Mouse (Mus musculus) midbrain, embryonic 14.5 days (tissue): ENCODE measurements around the gene Homer2. TPM values are rescaled to one million over a fixed set of nuclear protein-coding genes. Genes with fewer than 3 reads are reported as not detected.

Experiments used
- ATAC-seq: fragments of 200-750 bp; cut with Nextera tagmentation; 2 replicates; pipeline ENCODE4 v1.8.0; 2017; ENCODE audit warnings: moderate number of reproducible peaks, moderate library complexity; ENCODE audit not compliant: low FRiP score, low TSS enrichment
- DNase-seq: peaks from one replicate; pipeline ENCODE4 v3.0.0-alpha.2; 2015
- H3K27ac ChIP-seq: fragments of 300-500 bp; sonication (generic); replicated peaks from 2 replicates; pipeline ENCODE4 v1.5.1; 2014; ENCODE audit warnings: mild to moderate bottlenecking, low read depth, low read length, moderate library complexity
- H3K27me3 ChIP-seq: fragments of 300-500 bp; sonication (generic); 2 replicates; pipeline ENCODE4 v1.6.1; 2014; ENCODE audit warnings: low read length, control low read depth, mixed read lengths; ENCODE audit not compliant: control insufficient read depth, insufficient read depth
- H3K36me3 ChIP-seq: fragments of 300-500 bp; sonication (generic); 2 replicates; pipeline ENCODE4 v1.6.1; 2014; ENCODE audit warnings: low read length, control low read depth; ENCODE audit not compliant: control insufficient read depth, insufficient read depth
- H3K4me1 ChIP-seq: fragments of 300-500 bp; sonication (generic); 2 replicates; pipeline ENCODE4 v1.6.1; 2014; ENCODE audit warnings: mild to moderate bottlenecking, antibody characterized with exemption, low read length, control low read depth; ENCODE audit not compliant: control insufficient read depth, insufficient read depth
- H3K4me2 ChIP-seq: fragments of 300-500 bp; sonication (generic); 2 replicates; pipeline ENCODE4 v1.6.1; 2014; ENCODE audit warnings: mild to moderate bottlenecking, low read length, moderate library complexity
- H3K4me3 ChIP-seq: fragments of 300-500 bp; sonication (generic); replicated peaks from 2 replicates; pipeline ENCODE4 v1.5.1; 2014; ENCODE audit warnings: low read depth, low read length
- H3K9ac ChIP-seq: fragments of 300-500 bp; sonication (generic); replicated peaks from 2 replicates; pipeline ENCODE4 v1.6.1; 2014; ENCODE audit warnings: mild to moderate bottlenecking, low read length, moderate library complexity
- H3K9me3 ChIP-seq: fragments of 300-500 bp; sonication (generic); 2 replicates; pipeline ENCODE4 v1.6.1; 2016; ENCODE audit warnings: low read length, control low read depth, mixed read lengths; ENCODE audit not compliant: control insufficient read depth
- WGBS: fragments of 180-500 bp; shearing (Covaris S2); extraction: QIAGEN DNeasy Blood & Tissue Kit; methylation state at CpG from one replicate; pipeline ENCODE4 v1.1.7; 2014; 5-methylcytosine and 5-hydroxymethylcytosine counted together
- polyA plus RNA-seq: library from polyadenylated mRNA; unstranded; fragments of >200 nt; fragmentation: Nextera tagmentation; extraction: Ambion mirVana; gene quantifications from 2 replicates; pipeline ENCODE4 v1.2.1, GENCODE M21; 2014

Gene Homer2
- polyA plus RNA-seq, 1 experiment from 2014 or later, result 19.1 TPM

DNA sequence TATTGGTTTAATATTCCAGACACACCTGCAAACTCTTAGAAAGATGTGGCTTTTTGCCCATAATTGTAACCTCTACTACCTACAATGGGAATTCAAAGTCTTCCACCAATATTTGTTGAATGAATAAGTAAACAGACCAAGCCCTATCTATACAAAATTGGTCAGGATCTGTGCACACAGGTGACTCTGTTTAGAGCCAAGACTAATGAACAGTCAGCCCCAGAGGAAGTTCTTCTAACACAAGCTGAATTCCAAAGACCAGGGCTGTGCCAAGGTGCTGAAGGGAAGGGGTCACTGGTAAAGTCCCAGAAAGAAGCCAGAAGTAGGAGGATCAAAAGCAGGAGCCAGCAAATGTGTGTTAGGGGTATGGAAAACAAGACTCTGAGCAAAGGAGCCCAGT, 838 bp upstream of the Homer2 start:
- no peak overlapping the region for H3K9ac ChIP-seq
- peaks cover 7% of the 10 kb centered on the region for H3K4me1 ChIP-seq
- no peak overlapping the region for H3K27ac ChIP-seq
- no peak overlapping the region for H3K4me2 ChIP-seq
- H3K36me3 ChIP-seq, result no peaks in the 10 kb centered on the region
- no peak for ATAC-seq
- no peak overlapping the region for H3K4me3 ChIP-seq
- no peak for DNase-seq
- 0 out of 2 replicates have a peak, but pooled peaks cover 2% of the 10 kb centered on the region for H3K27me3 ChIP-seq
- no peaks in the 10 kb centered on the region for H3K9me3 ChIP-seq

DNA sequence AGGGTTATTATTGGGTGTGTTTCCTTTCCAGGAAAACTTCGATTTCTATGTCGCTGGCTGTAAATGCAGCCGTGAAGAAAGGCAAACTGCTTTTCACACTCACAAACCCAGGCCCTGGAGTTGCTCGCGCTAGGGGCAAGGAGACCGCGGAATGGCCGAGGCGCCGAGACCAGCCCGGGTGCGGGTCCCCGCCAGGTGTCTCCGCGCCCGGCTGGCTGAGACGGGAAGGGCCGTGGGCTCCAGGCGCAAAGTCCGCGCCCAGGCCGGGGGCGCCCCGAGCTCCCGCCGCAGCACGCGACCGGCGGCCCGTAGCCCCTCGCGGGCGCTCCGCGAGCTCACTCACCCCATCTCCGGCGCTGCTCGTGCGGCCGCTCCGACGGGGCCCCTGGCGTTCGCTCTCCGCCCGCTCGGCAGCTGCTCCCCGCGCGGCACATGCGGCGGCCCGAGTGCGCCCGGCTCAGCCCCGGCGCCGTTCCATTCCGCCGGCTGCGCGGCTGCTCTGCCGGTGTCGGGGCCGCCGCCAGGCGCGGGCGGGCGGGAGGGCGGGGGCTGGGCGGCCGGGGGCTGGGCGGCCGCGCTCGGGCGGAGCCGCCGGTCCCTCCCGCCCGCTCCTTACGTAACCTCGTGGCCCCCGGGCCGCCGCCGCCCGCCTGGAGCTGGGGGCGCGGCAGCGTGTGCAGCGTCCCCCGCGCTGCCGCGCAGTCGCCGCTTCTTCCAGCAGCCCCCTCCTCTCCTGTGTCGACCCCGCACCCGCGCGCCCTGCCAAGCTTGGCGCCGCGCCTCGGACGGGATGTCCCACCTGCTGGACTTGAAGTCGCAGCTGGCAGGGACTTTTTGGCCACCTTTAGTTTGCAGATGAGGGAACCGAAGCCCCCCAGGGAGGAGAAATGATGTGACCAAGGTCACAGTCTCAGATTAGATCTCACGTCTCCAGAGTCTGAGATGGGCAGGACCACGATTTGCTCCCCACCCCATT, 623 bp downstream of the Homer2 start:
- H3K4me3 ChIP-seq, result peak overlapping the region; percentile 67
- H3K27ac ChIP-seq, result peak overlapping the region; percentile 64
- ATAC-seq (peak; percentile 77), DNase-seq (peak; percentile 77)
- 1% methylated on average over 107 of the region's 114 CpGs for WGBS
- 0 out of 2 replicates have a peak, but pooled peaks cover 2% of the 10 kb centered on the region for H3K27me3 ChIP-seq
- peaks cover 7% of the 10 kb centered on the region for H3K4me1 ChIP-seq
- peak overlapping the region; percentile 82 for H3K4me2 ChIP-seq
- H3K9ac ChIP-seq, result peak overlapping the region; percentile 74
- no peaks in the 10 kb centered on the region for H3K36me3 ChIP-seq
- no peaks in the 10 kb centered on the region for H3K9me3 ChIP-seq

DNA sequence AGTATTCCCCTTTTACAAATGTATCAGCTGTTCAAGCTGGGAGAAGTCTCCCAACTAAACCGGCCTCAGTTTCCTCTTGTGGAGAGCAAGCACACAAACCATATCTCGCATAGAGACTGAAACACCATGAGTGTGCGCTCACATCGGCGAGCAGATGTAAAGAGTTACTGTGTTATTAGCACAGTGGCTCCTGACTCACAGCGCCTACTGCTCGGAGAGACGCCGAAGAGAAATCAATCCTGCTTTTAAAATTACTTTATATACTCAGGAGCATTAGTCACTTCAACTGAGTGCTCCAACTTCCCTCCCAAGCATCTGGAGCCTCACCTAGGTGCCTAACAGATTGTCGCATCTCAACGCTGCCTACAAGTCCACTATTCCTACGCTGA, 1.3 kb downstream of the Homer2 start:
- H3K36me3 ChIP-seq, result no peaks in the 10 kb centered on the region
- 31% methylated on average over 12 of the region's 12 CpGs for WGBS
- H3K9me3 ChIP-seq, result no peaks in the 10 kb centered on the region
- H3K4me2 ChIP-seq, result peak overlapping the region; percentile 82
- 0 out of 2 replicates have a peak, but pooled peaks cover 2% of the 10 kb centered on the region for H3K27me3 ChIP-seq
- ATAC-seq (no peak), DNase-seq (peak; percentile 41)
- peak overlapping the region; percentile 74; the same call in 1 of the 2 replicates for H3K9ac ChIP-seq
- peaks cover 7% of the 10 kb centered on the region for H3K4me1 ChIP-seq
- H3K4me3 ChIP-seq, result peak overlapping the region; percentile 67
- H3K27ac ChIP-seq, result no peak overlapping the region; the same call in 1 of the 2 replicates

DNA sequence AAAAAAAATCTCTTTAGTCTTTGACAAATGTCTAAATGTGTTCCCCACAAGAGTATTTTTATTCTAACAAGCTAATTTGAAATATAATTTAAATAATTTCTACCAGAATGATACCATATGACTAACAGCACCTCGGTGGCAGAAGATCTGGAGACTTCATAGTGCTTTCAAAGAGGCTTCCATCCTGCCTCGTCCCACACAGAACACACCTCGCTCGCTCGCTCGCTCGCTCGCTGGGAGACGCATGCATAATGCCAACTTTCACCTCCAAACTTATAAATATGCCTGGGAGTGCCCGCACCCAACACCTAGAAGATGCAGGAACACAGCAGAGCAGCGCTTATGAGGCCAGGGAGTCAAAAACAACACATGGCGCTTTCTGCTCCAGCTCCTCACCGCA, 9.0 kb downstream of the Homer2 start:
- H3K4me3 ChIP-seq, result no peak overlapping the region
- DNase-seq (no peak), ATAC-seq (no peak)
- no peaks in the 10 kb centered on the region for H3K27me3 ChIP-seq
- no peaks in the 10 kb centered on the region for H3K9me3 ChIP-seq
- no peak overlapping the region for H3K9ac ChIP-seq
- H3K27ac ChIP-seq, result no peak overlapping the region
- no peaks in the 10 kb centered on the region for H3K36me3 ChIP-seq
- WGBS, result 92% methylated on average over 13 of the region's 13 CpGs
- H3K4me1 ChIP-seq, result no peaks in the 10 kb centered on the region
- no peak overlapping the region for H3K4me2 ChIP-seq

DNA sequence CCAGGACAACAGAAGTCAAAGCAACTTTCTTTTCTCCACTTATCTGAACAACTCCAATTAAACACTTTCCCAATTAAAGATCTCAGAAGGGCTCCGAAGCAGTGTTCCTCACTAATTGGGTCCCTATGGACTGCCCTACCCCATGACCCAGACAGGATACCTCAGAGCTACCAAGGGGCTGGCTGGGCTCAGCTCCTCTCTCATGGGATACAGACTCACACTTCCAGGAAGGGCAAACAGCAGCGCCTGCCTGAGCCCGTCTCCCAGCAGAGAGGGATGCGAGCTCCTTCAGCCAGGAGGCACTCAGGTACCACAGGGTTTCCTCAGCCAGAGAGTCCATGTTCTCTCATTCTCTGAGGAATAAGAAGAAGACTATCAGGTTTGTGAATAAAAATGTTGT, 9.4 kb downstream of the Homer2 start:
- H3K4me3 ChIP-seq, result no peak overlapping the region
- no peaks in the 10 kb centered on the region for H3K27me3 ChIP-seq
- no peak overlapping the region for H3K4me2 ChIP-seq
- no peak overlapping the region for H3K27ac ChIP-seq
- H3K4me1 ChIP-seq, result no peaks in the 10 kb centered on the region
- H3K9me3 ChIP-seq, result no peaks in the 10 kb centered on the region
- DNase-seq, result no peak
- no peaks in the 10 kb centered on the region for H3K36me3 ChIP-seq
- no peak for ATAC-seq
- WGBS, result 68% methylated on average over 4 of the region's 4 CpGs
- no peak overlapping the region for H3K9ac ChIP-seq

DNA sequence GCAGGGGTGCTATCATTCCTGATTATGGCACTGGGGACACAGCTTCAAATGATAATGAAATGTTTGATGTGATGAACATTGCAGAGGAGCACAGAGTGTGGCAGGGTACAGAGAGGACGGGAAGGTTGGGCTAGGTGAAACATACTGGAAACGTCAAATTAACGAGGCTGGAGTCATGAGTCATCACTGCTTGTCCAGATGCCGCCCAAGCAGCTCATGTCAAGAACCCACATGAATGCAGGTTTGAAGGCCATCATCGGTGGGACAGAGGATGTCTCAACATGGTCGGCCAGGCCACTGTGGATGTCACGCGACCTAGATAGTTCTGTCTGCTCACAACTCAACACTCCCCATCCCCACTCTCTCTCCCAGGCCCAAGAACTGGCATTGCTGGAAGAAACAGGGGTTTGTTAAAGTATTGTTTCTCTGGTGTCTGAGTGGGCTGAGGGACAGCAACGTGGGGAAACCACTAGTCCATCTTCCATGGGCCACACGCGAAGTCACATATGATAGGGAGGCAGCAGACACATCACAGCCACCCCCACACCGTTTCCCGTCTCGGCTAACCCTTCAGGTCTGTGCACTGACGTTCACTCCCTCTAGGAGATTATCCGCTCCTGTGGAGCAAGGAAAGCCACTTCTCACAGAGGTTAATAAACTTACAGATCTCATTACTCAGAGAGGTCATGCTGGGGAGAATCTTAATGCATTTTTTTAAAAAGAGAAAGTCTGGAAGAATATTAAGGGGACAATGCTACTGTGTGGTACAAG, 11.4 kb downstream of the Homer2 start:
- DNase-seq (no peak), ATAC-seq (no peak)
- 77% methylated on average over 16 of the region's 16 CpGs for WGBS

DNA sequence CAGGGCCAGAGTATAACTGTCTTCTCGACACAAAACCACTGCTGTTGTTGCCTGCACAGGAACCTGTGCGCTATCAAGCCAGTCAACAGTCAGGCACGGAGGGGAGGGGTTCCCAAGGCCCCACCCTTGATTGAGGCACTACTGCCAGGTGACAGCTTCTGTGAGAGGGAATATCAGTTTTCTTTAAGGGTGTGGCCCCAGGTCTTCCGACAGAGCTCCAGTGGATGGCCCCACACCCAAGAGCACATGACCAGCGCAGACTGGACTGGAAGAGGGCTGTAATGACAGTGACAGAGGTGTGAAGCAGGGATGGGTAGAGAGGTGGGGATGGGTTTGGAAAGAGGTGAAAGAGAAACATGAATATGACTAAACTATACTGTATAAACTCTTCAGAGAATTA, 16.3 kb downstream of the Homer2 start:
- DNase-seq (no peak), ATAC-seq (no peak)
- H3K27ac ChIP-seq, result no peak overlapping the region
- peaks cover 7% of the 10 kb centered on the region for H3K4me1 ChIP-seq
- H3K36me3 ChIP-seq, result no peaks in the 10 kb centered on the region
- WGBS, result 91% methylated on average over 5 of the region's 5 CpGs
- H3K9ac ChIP-seq, result no peak overlapping the region
- no peaks in the 10 kb centered on the region for H3K9me3 ChIP-seq
- no peak overlapping the region for H3K4me2 ChIP-seq
- no peak overlapping the region for H3K4me3 ChIP-seq
- H3K27me3 ChIP-seq, result no peaks in the 10 kb centered on the region

More for the DNA sequence above, 11.4 kb downstream of the Homer2 start:
- Histone ChIP-seq H3K9ac (no peak overlapping the region), H3K4me2 (no peak overlapping the region), H3K9me3 (no peaks in the 10 kb centered on the region), H3K27ac (no peak overlapping the region), H3K4me1 (no peaks in the 10 kb centered on the region), H3K27me3 (no peaks in the 10 kb centered on the region), H3K4me3 (no peak overlapping the region), H3K36me3 (no peaks in the 10 kb centered on the region)

DNA sequence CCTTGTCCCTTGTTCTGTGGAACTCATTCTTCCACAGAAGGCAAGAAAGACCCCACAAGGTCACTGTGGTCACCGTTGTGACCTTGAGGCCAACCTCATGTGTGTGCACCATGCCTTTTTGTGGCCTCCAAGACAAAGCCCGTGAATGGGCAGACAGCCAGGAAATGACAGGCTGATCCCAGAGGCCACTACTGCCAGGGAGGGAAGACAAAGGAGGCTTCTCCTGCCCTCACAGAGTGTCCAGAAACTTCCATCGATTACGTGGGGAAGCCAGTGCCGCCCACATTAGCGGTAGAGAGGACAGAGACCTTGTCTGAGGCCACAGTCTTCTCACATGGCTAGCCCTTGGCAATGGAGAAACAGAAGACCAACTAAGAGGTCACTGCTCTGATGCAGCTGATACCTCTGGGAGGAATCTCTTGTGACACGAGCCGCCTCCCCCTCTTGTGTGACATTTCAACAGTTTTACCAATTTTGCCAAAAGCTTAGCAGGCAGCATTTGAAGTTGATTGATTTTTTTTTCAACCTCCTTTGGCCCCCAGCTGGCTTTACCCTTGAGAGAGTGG, 18.1 kb downstream of the Homer2 start:
- 54% methylated on average over 8 of the region's 8 CpGs for WGBS
- no peaks in the 10 kb centered on the region for H3K27me3 ChIP-seq
- no peaks in the 10 kb centered on the region for H3K36me3 ChIP-seq
- H3K4me2 ChIP-seq, result no peak overlapping the region
- H3K4me1 ChIP-seq, result peaks cover 7% of the 10 kb centered on the region
- ATAC-seq (no peak), DNase-seq (no peak)
- H3K9me3 ChIP-seq, result no peaks in the 10 kb centered on the region
- H3K4me3 ChIP-seq, result no peak overlapping the region
- no peak overlapping the region for H3K27ac ChIP-seq
- H3K9ac ChIP-seq, result no peak overlapping the region
